Mouse (Mus musculus) cortical plate, adult 2 months (tissue): ENCODE results near the gene Muc1.

Experiments used
- CTCF ChIP-seq: fragments of 200-500 bp; IDR thresholded peaks from 2 replicates; pipeline ENCODE4 v1.5.1; 2011; ENCODE audit warnings: mild to moderate bottlenecking, control low read depth, low read length; ENCODE audit not compliant: insufficient read depth; ENCODE audit errors: extremely low read depth
- POLR2A ChIP-seq: fragments of 200-500 bp; IDR thresholded peaks from 2 replicates; pipeline ENCODE4 v1.6.1; 2011; ENCODE audit warnings: mild to moderate bottlenecking, low read length, control low read depth; ENCODE audit not compliant: insufficient read depth; ENCODE audit errors: extremely low read depth

GRCm38 (mm10) chr3:89282291-89282643, 53.4 kb downstream of the Muc1 start:
- TF ChIP-seq CTCF (no peak), POLR2A (no peak)
